Mouse (Mus musculus) naive thymus-derived CD4-positive, alpha-beta T cell, adult 2 months (primary cell): ENCODE measurements around the gene Olfr150.
"Not testable (repeated sequence)": the region's sequence is repeated elsewhere in the genome, so short reads cannot be mapped to it uniquely, and the experiment has no call there.

ENCODE experiments used
- DNase-seq: peaks from one replicate; pipeline ENCODE4 v3.0.0-alpha.2; 2011; ENCODE audit warnings: low read depth

The Olfr150 gene

DNA sequence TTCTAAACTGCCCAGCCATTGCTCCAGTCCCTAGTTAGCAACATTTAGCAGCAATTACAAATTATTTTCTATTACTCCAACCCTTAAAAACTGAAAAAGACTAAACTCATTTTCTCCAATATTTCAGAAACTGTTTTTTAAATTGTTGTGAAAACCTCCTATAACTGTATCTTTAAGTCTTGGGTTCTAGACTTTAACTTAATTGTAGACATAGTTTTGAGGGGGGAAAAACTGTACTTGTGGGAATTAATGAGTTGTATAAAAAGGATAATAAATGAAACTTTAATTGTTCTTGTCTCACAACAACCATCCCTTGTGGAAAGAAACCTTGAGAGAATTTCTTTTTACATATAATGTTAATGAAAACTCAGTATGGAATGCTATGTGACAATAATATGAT lies at the start of gene Olfr150:
TSS of gene Olfr150 (plus strand) at position 301 of the 400 bp plus-strand sequence.
- no peak for DNase-seq

DNA sequence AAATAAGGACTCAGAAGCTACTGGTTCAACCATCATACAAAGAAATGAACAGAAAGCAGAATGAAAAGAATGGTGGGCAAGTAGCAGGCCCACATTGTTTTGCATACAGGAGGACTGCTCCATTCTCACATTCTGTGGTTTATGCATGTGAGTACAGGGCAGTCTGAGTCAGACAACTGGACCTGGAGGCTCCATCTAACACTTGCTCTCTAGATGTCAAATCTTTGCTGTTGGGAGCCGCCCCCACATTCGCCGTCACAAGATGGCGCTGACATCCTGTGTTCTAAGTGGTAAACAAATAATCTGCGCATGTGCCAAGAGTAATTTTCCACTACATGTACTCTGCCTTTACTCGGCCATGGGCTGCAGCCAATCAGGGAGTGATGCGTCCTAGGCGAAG lies 29.7 kb upstream of the Olfr150 start:
- DNase-seq = not testable (repeated sequence)

DNA sequence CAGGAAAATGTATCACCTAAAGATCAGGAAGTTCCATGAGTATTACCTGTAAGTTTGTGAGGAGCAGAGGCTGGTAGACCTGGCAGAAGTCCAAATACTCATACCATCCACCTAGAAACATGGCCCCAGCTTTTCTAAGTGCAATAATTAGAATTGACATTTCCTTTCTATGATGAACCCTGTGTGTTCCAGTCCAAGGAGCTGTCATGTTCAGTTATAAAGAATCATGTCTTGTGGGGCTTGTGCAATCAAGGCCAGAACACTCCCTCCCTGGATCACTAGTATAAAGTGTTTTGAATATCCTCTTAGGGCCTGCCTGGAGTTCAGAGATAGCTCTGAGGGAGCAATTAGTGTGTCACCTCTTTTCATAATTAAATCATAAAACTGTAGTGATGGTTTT lies 23.8 kb upstream of the Olfr150 start, which contains the start of gene Olfr149:
TSS of gene Olfr149 (minus strand) at position 101 of the 400 bp plus-strand sequence.
- no peak for DNase-seq

DNA sequence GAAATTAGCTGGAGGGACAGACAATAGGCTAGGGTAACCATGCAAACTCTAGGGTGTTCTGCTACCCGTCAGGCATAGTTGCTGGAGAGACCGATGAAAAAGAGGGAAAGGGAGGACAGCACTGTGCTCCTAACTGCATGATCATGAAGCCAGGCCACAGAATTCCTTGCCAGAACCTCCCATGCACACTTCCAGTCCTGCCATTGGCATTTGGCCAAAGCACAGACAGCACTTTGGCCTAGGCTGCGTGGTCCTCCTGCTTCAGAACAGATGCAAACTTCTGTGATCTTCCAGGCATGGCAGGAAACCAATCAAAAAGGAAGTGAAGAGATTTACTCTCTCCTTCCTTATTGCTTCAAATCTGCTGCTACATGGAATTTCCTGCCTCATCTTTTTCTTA lies 21.8 kb upstream of the Olfr150 start:
- DNase-seq = no peak

DNA sequence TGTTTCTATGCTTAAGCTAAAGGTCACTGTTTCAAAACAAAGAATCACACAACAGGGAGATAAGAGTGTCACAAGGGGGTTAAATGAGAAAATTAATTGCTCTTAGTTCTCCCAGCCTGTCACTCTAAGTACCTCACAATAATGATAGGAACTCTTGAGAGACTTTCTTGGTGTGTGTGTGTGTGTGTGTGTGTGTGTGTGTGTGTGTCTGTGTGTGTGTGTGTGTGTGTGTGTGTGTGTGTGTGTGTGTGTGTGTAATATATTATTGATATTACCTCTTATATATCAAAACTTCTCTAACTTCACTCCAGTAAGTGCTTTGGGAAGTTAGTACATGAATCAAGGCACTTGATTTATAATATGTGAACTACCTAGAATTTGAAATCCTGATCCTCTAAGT lies 19.7 kb upstream of the Olfr150 start, which contains the start of gene Olfr965:
TSS of gene Olfr965 (plus strand) at position 301 of the 400 bp plus-strand sequence.
- no peak for DNase-seq

DNA sequence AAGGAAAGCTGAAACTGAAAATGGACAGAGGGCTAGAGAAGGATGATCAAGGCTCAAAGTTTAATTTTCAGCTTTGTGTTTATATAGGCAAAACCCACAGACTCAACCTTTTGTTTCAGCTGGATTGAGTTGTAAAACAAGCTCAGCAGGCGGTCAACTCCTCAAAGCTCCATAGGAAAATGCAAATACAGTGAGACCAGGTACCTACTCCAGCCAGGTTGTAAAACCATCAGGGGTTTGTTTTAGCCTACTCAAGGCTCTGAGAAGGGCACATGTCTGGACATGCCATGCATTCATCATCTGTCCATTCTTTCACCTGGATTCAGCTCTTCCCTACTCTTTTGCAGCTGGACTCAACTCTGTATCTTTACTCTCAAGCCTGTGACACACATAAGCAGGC lies 10.0 kb downstream of the Olfr150 start:
- DNase-seq = no peak

DNA sequence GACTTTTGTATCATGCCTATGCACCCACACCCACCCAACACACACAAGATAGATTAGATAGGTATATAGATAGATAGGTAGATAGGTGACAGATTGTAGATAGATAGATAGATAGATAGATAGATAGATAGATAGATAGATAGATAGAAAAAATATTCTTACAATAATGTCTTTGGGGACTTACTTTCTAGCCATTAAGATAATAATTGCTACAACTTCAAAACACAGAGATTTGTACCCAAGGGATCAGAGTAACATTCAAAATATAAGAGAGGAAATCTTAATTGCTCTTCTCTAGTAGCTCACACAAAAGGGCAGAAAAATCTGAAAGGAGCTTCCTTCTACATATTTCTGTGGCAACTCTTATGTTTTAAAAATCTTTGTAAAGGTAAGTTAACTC lies 15.2 kb downstream of the Olfr150 start, which contains the start of gene Olfr967:
TSS of gene Olfr967 (plus strand) at position 301 of the 400 bp plus-strand sequence.
- DNase-seq = no peak

DNA sequence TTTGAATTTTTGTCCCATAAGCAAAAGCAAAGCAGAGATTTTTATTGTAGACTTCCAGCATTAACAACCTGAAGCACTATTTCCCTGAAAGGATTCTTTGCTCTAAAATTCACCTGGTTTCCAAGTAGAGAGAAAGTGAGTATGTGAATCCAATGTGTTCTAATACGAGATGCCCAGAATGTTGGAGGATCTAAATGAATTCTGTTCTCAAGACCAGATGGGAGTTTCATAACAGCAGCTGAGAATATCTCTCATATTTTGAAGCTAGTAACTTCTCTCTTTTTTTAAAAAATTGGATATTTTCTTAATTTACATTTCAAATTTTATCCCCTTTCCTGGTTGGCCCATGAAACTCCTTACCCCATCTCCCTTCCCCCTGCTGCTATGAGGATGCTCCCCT lies 15.7 kb downstream of the Olfr150 start:
- DNase-seq = no peak

DNA sequence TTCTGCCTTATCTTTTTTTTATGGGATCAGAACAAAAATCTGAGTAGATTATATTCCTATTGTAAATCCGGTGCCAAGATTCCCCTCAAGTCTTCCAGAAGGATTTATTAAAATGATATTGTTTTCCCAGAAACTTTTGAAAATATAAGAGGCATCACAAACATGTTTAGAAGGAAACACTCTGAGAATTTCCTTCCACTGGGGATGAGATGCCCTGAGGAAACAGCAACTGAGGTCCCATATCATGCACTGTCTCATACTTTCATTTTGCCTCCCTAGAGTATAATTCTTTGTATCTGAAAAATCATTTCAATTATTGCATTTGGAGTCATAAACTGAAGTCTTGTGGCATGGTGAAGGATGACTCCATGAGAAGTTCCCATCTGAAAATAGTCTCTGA lies 52.4 kb downstream of the Olfr150 start, which contains the start of gene Olfr968:
TSS of gene Olfr968 (minus strand) at position 101 of the 400 bp plus-strand sequence.
- DNase-seq = no peak
